Mouse (Mus musculus): Measurements from ENCODE around the gene Scaf11.

Scaf11 gene

GRCm38 (mm10) chr15:96460730-96461540, at the start of gene Scaf11:
Gene Scaf11, minus strand, starts transcription at chr15:96460843.
- TF ChIP-seq GATA4 (IDR thresholded peaks at IDR 0.05; ENCODE audit: insufficient replicate concordance, low read length) = no peak; the same call in 1 of the 2 replicates

- TF ChIP-seq GATA4 (IDR thresholded peaks at IDR 0.05; ENCODE audit: insufficient replicate concordance, low read length) = no peak
These were observed 46.6 kb upstream of the Scaf11 start for GRCm38 (mm10) chr15:96507097-96507840.

GRCm38 (mm10) chr15:96497646-96498045, 37.0 kb upstream of the Scaf11 start:
- no peak for TF ChIP-seq GATA4 (IDR thresholded peaks at IDR 0.05; ENCODE audit: insufficient replicate concordance, low read length)

GRCm38 (mm10) chr15:96494279-96494678, 33.6 kb upstream of the Scaf11 start:
- TF ChIP-seq GATA4 (IDR thresholded peaks at IDR 0.05; ENCODE audit: insufficient replicate concordance, low read length) = no peak

GRCm38 (mm10) chr15:96493573-96493972, 32.9 kb upstream of the Scaf11 start:
- TF ChIP-seq GATA4 (IDR thresholded peaks at IDR 0.05; ENCODE audit: insufficient replicate concordance, low read length) = no peak

GRCm38 (mm10) chr15:96491861-96492641, 31.4 kb upstream of the Scaf11 start:
- TF ChIP-seq GATA4 (IDR thresholded peaks at IDR 0.05; ENCODE audit: insufficient replicate concordance, low read length) = no peak

- TF ChIP-seq GATA4 (IDR thresholded peaks at IDR 0.05; ENCODE audit: insufficient replicate concordance, low read length) = no peak
These were observed 30.8 kb upstream of the Scaf11 start for GRCm38 (mm10) chr15:96491421-96491820.

- no peak for TF ChIP-seq GATA4 (IDR thresholded peaks at IDR 0.05; ENCODE audit: insufficient replicate concordance, low read length)
These were observed 29.5 kb upstream of the Scaf11 start for GRCm38 (mm10) chr15:96490123-96490522.

GRCm38 (mm10) chr15:96488941-96489786, 28.5 kb upstream of the Scaf11 start:
- TF ChIP-seq GATA4 (IDR thresholded peaks at IDR 0.05; ENCODE audit: insufficient replicate concordance, low read length) = no peak

GRCm38 (mm10) chr15:96487066-96487698, 26.5 kb upstream of the Scaf11 start:
- no peak for TF ChIP-seq GATA4 (IDR thresholded peaks at IDR 0.05; ENCODE audit: insufficient replicate concordance, low read length)

- no peak for TF ChIP-seq GATA4 (IDR thresholded peaks at IDR 0.05; ENCODE audit: insufficient replicate concordance, low read length)
These were observed 20.2 kb upstream of the Scaf11 start for GRCm38 (mm10) chr15:96480822-96481221.

GRCm38 (mm10) chr15:96478006-96478405, 17.4 kb upstream of the Scaf11 start:
- TF ChIP-seq GATA4 (IDR thresholded peaks at IDR 0.05; ENCODE audit: insufficient replicate concordance, low read length) = no peak

- TF ChIP-seq GATA4 (IDR thresholded peaks at IDR 0.05; ENCODE audit: insufficient replicate concordance, low read length) = no peak
These were observed 15.7 kb upstream of the Scaf11 start for GRCm38 (mm10) chr15:96476359-96476758.

GRCm38 (mm10) chr15:96475571-96475972, 14.9 kb upstream of the Scaf11 start:
- no peak for TF ChIP-seq GATA4 (IDR thresholded peaks at IDR 0.05; ENCODE audit: insufficient replicate concordance, low read length)
